Mouse (Mus musculus): ENCODE measurements around the gene Tenm4. TPM values are rescaled to one million over a fixed set of nuclear protein-coding genes. Genes with fewer than 3 reads are reported as not detected.

Tenm4 gene
- total RNA-seq (2021), result 10 to 100 TPM; 31.5 to 38.5 TPM
- long read RNA-seq, experiment 1, partial matches to known transcripts, result 1 of 5 reads
- long read RNA-seq, experiment 1, other reads (novel, unspliced or antisense), result 4 of 5 reads
- long read RNA-seq, experiment 2, partial matches to known transcripts, result 2 of 10 reads
- long read RNA-seq, experiment 2, other reads (novel, unspliced or antisense), result 5 of 10 reads

DNA sequence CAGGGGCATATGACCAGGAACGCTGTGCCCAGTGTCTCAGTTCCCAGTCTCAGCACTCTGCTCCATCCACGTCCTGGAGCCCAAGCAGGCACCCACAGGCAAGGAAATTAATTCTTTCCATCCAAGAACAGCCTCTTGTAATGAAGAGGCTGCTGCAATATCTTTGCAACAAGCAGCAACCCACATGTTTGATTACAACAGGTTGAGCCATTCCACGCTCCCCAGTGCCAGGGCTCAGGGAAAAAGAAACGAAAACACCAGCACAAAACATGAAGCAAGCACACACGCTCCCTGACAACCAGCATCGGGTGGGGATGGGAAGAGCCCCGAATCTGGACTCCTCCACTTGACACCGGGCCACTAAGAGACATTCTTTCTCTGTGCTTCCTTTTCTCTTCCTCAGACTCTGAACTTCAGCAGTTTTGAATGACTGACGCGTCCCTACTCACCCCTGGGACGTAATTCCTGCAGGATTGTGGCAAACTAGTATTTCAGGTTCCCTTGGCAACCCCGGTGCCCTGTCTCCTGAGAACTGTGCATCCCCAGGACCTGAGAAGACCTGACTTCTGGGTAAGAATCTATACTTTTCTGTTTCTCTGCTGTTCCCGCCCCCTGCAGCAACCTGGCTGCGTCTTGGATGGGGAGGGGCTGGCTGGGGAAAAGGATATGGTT, at the start of gene Tenm4:
TSS of gene Tenm4 (plus strand) at position 323 of the 672 bp plus-strand sequence.
- no peak for DNase-seq (ENCODE audit: low spot score in 2 of 2)

DNA sequence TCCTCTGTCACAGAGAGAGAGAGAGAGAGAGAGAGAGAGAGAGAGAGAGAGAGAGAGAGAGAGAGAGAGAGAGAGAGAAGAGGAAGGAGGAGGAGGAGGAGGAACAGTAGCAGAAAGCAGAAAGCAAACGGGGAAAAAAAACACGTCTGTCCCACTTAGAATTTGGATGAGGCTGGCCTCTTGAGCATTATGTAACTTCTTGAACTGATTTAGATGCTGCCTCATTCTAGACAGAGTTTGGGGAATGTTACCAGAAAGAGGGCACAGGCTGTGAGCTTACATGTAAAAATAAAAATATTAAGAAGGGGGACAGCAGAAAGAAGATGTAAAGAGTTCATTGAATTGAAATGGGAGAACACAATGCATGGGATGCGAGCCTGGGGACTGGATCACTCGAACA, 40.3 kb upstream of the Tenm4 start:
- DNase-seq (ENCODE audit: low spot score in 2 of 2), result no peak

DNA sequence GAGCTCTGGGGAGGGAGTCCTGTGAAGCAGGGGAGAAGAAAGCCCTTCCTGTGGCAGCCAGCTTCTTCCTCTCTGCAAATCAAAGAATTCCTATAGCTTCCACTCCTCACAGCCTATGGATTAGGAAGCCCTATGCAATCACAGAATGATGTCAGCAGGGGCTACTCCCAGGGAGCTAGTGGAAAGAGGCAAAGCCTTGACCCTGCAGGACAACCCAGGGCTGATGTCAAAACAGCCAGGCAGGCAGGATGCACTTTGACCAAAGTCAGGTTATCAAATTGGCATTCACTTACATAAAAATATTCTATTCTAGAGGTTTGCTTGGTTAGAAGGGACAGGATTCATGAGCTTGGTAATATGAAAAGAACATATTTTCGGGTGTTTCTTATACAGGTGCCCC, 39.9 kb upstream of the Tenm4 start:
- DNase-seq (ENCODE audit: low spot score in 2 of 2), result no peak

DNA sequence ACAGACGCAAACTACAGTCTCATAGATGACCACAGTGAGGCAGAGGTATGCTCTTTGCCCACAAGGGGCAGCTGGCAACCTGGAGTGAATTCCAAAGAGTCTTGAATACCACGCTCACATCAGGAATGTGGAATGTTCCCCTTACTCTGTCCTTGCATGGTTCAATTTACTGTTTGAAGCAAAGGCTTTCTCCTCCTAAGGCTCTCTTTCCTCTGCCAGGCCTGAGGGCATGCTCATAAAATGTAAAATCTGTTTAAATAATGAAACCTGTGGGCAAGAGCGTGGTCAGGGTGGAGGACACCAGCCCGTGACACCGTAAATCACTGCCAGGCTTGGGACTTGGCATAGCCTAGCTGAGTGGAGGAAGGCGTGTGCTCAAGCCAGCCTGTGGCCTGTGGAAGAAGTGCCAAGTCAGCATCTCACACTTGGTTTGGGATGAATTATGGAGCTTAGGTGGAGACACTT, 34.5 kb upstream of the Tenm4 start:
- no peak for DNase-seq (ENCODE audit: low spot score in 2 of 2)

DNA sequence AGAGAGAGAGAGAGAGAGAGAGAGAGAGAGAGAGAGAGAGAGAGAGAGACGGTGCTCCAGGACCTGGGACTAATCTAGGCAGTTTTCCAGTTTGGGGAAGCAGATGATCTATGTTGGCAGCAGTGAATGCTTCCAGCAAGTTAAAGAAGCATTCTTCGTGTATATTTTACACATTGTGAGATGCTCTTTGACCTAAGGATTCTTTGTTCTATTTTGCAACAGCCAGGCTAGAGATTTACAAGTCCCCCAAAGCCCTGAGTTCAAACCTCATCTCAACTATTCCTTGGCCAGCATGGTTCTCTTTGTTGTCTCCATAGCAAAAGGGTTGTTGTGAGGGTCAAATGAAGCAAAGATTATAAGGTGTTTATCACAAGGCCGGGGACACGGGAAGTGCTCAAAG, 29.2 kb upstream of the Tenm4 start:
- no peak for DNase-seq (ENCODE audit: low spot score in 2 of 2)

DNA sequence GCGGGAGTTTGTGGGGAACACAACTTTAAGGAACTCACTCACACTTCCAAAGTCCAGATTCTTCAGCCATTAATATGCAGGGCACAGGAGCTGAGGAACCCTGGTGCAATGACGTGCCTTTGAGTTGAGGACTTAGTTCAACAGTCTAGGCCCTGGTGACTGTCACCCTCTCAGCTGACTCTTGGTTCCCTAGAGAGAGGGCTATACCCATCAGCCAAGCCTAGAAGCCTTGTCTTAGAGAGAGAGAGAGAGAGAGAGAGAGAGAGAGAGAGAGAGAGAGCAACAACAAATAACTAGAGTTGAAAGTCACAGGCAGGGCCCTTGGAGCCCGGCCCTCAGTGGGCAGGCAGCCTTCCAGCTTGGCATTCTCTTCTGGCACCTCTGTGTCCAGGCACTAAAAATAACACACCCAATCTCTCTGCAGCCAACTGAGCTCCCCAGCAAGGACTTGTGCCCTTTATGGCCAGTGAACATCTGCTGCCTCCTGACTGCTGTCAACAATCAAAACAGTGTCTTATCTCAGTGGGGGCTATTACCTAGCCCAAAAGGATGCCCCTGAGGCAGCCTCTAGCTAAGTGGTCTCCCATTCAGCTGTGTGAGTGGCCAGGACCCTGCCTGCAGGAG, 28.0 kb upstream of the Tenm4 start:
- DNase-seq (ENCODE audit: low spot score in 2 of 2), result peak in 1 of 2 experiments; percentile 13

DNA sequence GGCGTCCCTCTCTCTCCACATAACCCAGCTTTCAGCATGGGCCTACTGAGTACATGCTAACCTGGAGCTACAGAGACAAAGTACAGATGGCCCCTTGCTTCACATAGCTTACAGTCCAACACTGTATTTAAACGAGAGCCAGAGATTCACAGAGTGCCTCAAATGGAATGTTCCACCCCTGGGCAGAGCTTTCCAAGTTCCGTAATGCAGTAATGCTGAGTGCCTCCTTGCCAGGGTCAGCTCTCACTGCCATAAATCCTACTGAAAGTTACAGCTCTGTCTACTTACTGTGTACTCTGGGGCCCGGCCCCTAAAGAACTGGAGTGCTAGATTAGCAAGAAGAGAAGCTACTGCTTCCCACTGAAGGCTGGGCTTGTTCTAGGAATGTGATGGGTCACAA, 23.6 kb upstream of the Tenm4 start:
- no peak for DNase-seq (ENCODE audit: low spot score in 2 of 2)

DNA sequence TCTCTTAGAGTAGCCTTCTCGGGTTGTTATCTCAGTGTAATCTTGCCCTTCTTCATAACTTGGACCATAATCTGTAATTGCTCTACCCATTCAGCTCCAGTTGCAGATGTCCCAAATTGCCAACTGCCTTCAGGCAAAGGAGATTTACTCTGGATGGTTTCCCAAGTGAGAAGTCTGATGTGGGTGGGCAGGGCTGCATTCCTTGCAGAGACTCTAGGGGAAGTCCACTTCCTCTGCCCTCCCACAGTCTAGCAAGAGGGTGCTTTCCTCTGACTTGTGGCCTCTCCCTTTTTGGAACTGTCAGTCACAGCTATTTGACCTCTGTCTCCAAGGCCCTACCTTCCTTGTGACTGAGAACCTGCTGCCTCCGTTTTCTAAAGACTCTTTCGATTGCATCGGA, 22.9 kb upstream of the Tenm4 start:
- no peak for DNase-seq (ENCODE audit: low spot score in 2 of 2)

DNA sequence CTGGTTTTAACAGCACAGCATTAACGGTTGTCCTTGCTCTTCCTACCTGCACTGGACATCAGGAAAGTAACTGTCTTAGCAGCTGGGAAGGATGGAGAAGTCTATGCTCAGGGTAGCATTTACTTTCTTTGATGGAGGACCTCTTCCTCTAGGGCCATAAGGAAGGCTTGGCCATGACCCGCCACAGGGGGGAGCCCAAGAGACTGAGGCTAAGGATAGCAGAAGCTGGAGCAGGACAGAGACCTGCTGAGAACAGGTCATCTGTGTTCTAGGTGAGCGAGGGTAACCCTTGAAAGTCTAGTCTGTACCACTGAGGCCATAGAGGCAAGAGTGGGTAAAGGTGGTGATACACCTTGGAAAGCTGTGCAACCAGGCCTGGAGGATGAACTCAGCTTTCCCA, 19.8 kb upstream of the Tenm4 start:
- peak in 1 of 2 experiments; percentile 53 for DNase-seq (ENCODE audit: low spot score in 2 of 2)

DNA sequence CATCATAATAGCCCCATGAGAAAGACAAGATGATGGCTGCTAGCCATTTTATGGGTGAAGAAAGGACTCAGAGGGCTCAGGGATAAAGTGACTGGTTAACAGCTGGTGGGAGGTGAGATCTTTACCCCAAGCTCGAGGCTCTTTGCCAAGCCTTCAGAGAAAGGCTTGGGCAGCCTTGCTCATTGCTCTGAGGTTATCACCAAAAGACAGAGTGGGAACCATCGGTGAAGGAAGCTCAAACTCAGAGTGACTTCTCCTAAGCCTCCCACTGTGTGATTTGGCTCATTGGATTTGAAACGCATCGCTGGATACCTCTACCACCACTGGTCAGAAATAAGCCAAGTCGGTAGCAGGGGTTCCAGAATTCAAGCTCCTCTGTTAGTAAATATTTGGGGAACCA, 19.1 kb upstream of the Tenm4 start:
- DNase-seq (ENCODE audit: low spot score in 2 of 2), result peak in 1 of 2 experiments; percentile 0

DNA sequence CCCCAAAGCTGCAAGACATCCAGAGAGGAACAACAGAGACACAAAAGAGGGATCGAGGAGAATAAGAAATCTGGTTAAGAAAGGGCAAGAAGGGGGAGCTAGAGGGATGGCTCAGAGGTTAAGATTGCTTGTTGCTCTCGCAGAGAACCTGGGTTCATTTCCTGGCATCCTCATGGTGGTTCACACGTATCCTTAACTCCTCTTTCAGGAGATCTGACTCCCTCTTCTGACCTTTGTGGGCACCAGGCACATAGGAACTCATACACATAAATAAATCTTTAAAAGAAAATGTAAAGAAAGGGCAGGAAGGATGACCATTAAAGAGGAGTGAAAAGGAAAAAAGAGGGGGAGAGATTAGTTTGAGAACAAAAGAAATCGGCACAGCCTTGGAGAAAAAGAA, 18.6 kb upstream of the Tenm4 start:
- peak in 1 of 2 experiments; percentile 1 for DNase-seq (ENCODE audit: low spot score in 2 of 2)

DNA sequence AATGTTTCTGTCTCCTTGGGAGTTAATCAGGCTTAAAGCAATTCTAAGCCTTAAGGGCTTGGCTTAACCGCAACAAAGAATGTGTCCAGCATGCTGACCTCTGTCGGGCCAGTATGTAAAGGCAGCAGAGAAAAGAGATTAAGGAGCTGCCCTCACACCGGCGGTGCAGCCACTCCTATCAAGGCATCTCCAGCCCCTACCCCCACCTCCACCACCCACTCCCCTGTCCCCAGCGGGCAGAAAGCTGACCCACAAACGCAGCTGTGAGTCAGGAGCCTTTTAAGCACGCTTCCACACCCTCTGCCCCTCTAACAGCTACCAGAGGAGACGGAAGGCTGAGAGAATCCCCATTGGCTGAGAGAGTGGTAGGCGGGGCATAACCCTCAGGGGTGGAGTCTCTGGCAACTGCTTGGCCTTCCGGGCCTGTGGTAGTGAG, 18.1 kb upstream of the Tenm4 start:
- peak in 1 of 2 experiments; percentile 19 for DNase-seq (ENCODE audit: low spot score in 2 of 2)

DNA sequence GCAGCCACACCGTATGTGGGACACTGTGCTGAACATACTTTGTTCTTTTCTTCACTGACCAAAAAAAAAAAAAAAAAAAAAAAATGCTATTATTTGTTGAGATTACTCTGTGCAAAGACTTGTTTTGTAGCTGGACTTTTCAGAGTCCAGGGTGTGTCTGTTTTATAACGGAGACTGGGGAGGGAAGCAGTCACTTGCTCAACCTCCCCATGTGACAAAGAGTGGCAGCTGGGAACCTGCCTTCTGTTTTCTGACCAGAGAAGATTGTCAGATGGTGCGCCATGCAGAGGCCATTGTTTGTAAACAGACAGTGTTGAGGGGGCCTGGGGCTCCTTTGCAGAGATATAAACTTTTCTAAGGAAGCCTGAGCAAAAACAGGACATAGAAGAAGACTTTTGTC, 17.0 kb upstream of the Tenm4 start:
- DNase-seq (ENCODE audit: low spot score in 2 of 2), result no peak

DNA sequence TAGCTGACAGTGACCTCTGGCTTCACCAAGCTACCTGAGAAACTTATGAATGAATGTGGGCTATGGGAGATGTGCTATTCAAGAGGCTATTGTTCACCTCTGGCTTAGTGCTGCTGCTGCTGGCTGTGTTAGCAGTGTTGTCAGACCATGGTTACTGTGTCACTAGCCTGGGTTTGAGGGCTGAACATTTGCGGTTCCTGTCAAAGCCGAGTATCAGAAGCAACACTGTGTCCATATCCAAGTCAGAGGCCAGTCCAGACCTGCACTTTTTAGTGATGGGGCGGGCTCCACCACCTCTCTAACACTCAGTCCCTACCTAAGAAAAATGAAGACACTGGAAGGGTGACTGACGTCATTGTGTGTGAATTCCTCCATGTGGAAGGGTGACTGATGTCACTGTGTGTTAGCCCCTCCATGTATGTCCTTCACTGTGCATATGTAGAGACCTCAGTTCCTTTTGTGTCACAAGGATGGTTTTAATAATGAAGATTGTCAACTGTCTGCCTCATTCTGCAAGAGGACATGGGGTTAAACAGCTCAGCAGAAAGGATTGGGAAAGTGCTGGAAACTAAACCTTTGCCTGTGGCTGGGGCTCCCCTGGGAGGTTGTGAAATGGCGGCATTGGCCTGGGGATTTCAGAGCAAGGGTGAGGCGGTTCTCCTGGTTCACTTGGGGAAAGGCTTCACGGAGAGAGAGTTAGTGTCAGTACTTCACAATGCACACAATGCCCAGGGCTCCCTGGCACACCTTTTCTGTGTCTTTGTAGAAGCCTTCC, 14.4 kb upstream of the Tenm4 start:
- no peak for DNase-seq (ENCODE audit: low spot score in 2 of 2)

DNA sequence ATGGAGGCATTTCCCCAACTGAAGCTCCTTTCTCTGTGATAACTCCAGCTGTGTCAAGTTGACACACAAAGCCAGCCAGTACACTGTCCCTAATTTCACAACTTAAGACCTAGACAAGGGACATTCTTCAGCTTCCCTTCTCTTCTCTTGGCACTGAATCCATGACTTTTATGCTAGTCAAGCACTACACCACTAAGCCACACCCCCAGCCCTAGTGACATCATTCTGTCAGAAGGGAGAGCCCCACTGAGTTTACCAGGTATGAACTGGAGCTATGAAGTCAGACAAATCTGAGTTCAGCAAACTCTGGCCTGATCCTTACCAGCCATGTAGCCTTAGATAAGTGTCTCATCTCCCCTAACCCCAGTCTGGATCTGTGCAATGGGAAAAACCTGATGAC, 6.9 kb upstream of the Tenm4 start:
- no peak for DNase-seq (ENCODE audit: low spot score in 2 of 2)

DNA sequence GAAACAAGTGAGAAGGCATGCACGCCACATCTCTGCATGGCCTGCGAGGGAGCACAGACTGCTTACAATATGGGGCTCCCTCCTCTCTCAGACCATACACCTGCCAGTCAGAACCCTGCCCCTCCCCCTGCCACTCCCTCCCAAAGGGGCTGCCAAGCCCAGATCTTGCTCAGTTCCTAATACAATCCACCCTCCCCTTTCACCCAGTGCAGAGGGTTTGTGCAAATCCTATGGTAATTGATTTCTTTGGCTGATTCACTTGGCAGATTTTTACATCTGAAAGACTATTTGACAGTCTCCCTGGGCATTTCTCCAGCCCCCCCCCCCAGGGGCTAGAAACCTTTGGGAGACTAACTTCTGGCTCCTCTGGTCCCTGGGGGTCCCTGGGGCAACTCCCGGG, 2.1 kb upstream of the Tenm4 start:
- no peak for DNase-seq (ENCODE audit: low spot score in 2 of 2)

DNA sequence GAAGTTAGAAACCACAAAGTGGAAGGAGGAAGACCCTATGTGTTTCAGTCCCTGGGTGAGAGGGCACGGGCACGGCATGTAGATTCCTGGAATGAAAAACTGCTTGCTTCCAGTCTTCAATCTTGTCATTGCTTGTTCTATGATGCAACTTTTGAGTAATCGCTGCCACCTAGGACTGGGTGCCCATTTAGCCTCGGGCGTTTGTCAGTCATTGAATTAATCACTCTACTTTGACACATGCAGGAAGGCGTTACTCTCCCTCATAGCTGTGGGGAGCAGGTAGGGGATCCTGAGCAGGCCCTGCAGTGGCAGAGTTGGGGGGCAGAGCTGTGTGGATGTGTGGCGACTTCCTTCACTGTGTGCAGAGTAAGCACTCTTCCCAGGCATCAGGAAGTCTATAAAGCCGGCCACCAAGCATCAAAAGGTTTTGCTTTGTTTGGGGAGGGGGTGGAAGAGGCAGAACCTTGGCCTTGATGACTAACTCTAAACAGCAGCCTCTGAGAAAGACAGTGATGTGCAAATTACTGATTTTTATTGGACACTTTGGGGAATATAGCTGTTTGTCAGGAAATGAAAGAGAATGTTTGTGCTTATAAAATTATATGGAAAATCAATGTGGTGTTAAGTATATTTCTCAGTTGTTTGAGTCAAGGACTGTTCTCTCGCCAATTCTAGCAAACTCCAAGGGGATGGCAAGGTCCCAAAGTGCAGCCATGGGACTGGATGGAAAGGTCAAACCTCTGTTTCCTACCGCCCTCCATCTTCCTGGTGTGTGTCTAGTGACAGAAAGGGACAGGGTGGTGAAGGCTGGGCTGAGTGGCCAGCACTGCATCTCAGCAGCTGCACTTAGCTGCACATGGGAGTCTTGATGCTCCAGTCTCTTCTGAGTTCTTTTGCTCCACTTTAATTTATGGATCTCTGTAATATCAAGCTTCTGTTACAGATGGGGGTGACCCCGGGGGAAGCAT, 834 bp downstream of the Tenm4 start:
- no peak for DNase-seq (ENCODE audit: low spot score in 2 of 2)

DNA sequence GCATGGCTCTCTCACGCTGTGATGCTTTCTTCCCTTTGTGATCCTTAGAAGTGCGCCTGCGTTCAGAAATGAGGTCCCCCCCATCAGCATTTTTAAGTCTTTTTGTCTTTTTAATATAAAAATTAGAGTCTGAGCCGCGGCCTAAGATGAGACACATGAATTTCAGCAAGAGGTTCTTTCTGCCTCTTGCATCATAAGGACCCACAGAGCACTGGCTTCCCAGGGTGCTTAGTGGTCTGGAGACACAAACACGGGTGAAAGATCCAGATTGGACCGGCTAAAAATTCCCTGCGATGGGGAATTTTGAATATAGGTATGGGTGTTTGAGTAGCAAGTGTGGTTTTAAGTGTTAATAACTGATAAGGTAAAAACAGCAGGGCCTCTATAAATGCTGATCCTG, 5.7 kb downstream of the Tenm4 start:
- DNase-seq (ENCODE audit: low spot score in 2 of 2), result no peak

DNA sequence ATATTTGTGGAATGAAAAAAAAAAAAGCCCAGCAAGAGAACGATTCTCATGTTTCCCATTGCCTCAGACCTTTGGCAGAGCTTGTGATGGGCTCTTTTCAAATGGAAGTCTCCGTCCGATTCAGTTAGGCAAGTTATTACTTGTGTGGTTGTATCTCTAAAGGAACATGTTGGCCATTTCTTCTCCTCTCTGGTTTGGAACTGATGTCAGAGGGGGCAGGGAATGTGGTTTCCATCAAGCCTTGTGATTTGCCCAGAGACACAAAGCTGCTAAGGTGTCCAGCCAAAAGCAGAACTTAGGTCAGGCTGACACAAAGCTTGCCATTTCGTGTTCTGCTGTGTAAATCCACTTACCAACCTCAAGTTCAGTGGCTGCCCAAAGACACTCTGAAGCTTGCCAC, 10.7 kb downstream of the Tenm4 start:
- no peak for DNase-seq (ENCODE audit: low spot score in 2 of 2)

DNA sequence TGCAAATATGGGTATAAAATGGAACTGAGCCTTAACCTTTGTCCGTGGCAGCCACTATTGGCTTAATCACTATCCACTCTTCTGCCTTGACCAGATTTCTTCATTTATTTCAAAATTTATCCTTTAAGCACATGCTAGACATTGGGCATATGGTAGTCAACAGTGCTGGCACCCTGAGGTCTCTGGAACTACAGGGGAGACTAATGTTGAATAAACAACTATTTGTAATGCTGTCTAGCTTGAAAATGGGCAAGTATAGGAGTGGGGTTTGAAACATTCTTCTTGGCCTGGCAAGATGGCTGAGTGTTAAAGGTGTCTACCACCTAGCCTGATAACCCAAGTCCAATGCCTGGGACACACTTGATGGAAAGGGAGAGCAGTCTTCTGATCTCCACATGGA, 12.1 kb downstream of the Tenm4 start:
- DNase-seq (ENCODE audit: low spot score in 2 of 2), result no peak

DNA sequence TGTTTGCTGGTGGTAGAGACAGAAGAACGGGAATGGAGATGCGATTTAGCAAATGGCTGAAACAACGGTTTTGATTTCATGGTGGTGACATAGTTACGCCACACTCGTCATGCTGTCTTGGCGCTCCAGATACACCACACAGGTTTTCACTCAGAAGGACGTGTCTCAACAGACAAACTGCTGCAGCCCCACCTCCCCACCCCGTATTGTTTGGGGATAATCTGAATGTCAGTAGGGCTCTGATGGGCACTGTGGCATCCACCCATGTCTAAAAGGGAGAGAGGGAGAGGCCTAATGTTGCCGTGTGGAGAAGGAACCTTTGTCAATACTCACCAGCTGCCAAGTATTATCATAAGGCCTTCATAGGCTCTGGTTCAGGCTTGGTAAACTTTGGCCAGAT, 14.4 kb downstream of the Tenm4 start:
- DNase-seq (ENCODE audit: low spot score in 2 of 2), result no peak
